Mouse (Mus musculus) liver, embryonic 14.5 days (tissue): ENCODE measurements at regions not wholly inside any gene's neighbourhood (a gene's known extent, or its start where the extent isn't known, plus 50 kb on each side); places are given as distances from the start of the nearest gene placed in this dataset.

Source experiments
- CTCF ChIP-seq: IDR thresholded peaks from 2 replicates; pipeline ENCODE4 v1.5.1; 2016; ENCODE audit warnings: antibody characterized with exemption, low read depth, control low read depth
- EP300 ChIP-seq: IDR thresholded peaks from 2 replicates; pipeline ENCODE4 v1.6.1; 2016; ENCODE audit warnings: antibody characterized with exemption, low read depth

GRCm38 (mm10) chr1:119282416-119282815 is 139.6 kb downstream of the Inhbb start:
- TF ChIP-seq CTCF = no peak
- no peak for TF ChIP-seq EP300
